Comparison of ENCODE assay signal across 21 mouse cellular contexts in the genomic region with DNA sequence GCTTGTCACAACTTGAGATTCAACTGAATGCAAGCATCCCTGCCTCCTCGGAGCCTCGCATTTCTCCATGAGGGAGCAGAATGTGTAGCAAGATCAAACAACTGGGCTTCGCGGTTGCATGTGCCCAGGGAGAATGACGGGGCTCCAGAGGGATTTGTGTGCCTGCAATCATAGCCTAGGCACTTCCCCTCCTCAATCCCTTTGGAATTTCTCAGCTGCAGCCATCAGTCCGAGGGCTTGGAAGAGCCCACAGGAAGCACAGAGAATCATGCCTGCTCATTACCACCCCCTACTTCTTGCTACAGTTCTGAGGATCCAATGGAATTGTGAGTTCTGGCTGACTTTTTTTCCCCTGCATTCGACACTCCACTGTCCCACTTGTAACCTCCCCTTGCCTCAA.
"Had no signal": no experiment of that assay in that cellular context is flagged by ENCODE, and none has a peak within 500 bp of the region (broad histone marks: within the 10 kb centered on the region; RNA-seq: fewer than 3 reads in every experiment).

No protein-coding gene starts in this region.

- H3K9ac ChIP-seq: limb, embryonic 13.5 days; liver, embryonic 12.5 days; liver, embryonic 15.5 days; neural tube, embryonic 12.5 days; neural tube, embryonic 15.5 days had no signal

- H3K36me3 ChIP-seq: limb, embryonic 13.5 days; liver, embryonic 12.5 days; liver, embryonic 15.5 days; neural tube, embryonic 12.5 days; neural tube, embryonic 15.5 days had no signal

- H3K4me2 ChIP-seq: limb, embryonic 13.5 days; liver, embryonic 12.5 days; liver, embryonic 15.5 days; midbrain, embryonic 11.5 days; neural tube, embryonic 12.5 days; neural tube, embryonic 15.5 days had no signal

- H3K4me1 ChIP-seq: liver, embryonic 12.5 days; liver, embryonic 15.5 days; neural tube, embryonic 12.5 days; neural tube, embryonic 15.5 days had no signal

- H3K4me3 ChIP-seq: limb, embryonic 13.5 days; liver, embryonic 12.5 days; liver, embryonic 15.5 days; neural tube, embryonic 12.5 days; neural tube, embryonic 15.5 days had no signal

- H3K27ac ChIP-seq: limb, embryonic 13.5 days; liver, embryonic 12.5 days; liver, embryonic 15.5 days; neural tube, embryonic 12.5 days; neural tube, embryonic 15.5 days; stomach, postnatal 0 days had no signal

- DNase-seq: kidney, adult 9 months; kidney, postnatal 14 days; kidney, postnatal 4 days; left cerebral cortex, postnatal 4 days; liver; lung, adult 18-20 months; lung, postnatal 14 days; midbrain, embryonic 14.5 days; right cerebral cortex, adult 18-20 months; right cerebral cortex, postnatal 14 days; right cerebral cortex, postnatal 4 days; thymus, adult 2 months; thymus, postnatal 14 days; thymus, postnatal 4 days had no signal

- H3K27me3 ChIP-seq: limb, embryonic 13.5 days; liver, embryonic 12.5 days; liver, embryonic 15.5 days; neural tube, embryonic 12.5 days; neural tube, embryonic 15.5 days had no signal

- ATAC-seq: liver, embryonic 12.5 days had no signal

- H3K9me3 ChIP-seq: limb, embryonic 13.5 days; liver, embryonic 12.5 days; liver, embryonic 15.5 days; neural tube, embryonic 12.5 days; neural tube, embryonic 15.5 days had no signal
